Mouse (Mus musculus) NIH3T3 (cell line): ENCODE results near the gene Amhr2.

Experiments
- DNase-seq: peaks from one replicate; pipeline ENCODE4 v3.0.0-alpha.2; 2012; ENCODE audit warnings: low read depth

The Amhr2 gene

DNA sequence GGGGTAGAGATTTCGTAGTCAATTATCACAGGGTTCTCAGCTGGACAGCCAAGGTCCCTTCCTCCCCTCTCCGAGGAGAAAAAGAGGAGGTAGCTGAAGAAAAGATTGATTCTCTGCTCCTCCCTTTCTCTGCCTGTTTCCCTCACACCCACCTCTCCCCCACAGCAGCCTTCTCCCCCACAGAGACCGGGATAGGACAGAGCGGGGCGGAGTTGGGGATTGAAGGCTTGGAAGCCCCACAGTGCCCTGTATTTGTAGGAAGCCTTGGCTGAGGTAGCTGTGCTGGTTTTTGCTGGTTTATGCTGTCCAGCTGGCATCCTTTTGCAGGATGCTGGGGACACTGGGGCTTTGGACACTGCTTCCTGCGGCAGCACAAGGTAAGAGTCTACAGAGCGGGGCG is at the start of gene Amhr2:
Gene Amhr2 (plus strand): TSS at position 222 of the 400 bp plus-strand sequence.
- no peak for DNase-seq

DNA sequence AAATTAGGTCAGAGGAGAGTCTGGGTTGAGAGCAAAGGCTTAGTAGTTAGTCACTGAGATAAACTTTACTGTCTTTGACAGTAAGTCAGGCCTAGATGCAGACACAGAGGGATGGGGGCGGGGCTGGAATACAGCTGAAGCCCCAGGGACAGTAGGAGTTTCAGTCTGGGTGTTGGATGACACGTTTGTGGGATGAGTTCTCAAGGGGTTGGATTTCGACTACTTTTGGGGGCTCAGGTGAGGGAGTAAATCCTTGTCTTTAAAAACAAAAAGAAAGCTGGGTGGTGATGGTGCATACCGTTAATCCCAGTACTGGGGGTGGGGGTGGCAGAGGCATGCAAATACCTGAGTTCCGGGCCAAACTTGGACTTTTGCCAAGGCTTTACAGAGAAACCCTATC is 46.5 kb upstream of the Amhr2 start:
- no peak for DNase-seq

- no peak for DNase-seq
Measured at GRCm38 (mm10) chr15:102399229-102400221, 45.6 kb upstream of the Amhr2 start.

GRCm38 (mm10) chr15:102400476-102401045 is 44.6 kb upstream of the Amhr2 start:
- no peak for DNase-seq

- no peak for DNase-seq
Measured at GRCm38 (mm10) chr15:102401278-102401677, 43.9 kb upstream of the Amhr2 start.

- no peak for DNase-seq
Measured at GRCm38 (mm10) chr15:102402210-102402609, 43.0 kb upstream of the Amhr2 start.

DNA sequence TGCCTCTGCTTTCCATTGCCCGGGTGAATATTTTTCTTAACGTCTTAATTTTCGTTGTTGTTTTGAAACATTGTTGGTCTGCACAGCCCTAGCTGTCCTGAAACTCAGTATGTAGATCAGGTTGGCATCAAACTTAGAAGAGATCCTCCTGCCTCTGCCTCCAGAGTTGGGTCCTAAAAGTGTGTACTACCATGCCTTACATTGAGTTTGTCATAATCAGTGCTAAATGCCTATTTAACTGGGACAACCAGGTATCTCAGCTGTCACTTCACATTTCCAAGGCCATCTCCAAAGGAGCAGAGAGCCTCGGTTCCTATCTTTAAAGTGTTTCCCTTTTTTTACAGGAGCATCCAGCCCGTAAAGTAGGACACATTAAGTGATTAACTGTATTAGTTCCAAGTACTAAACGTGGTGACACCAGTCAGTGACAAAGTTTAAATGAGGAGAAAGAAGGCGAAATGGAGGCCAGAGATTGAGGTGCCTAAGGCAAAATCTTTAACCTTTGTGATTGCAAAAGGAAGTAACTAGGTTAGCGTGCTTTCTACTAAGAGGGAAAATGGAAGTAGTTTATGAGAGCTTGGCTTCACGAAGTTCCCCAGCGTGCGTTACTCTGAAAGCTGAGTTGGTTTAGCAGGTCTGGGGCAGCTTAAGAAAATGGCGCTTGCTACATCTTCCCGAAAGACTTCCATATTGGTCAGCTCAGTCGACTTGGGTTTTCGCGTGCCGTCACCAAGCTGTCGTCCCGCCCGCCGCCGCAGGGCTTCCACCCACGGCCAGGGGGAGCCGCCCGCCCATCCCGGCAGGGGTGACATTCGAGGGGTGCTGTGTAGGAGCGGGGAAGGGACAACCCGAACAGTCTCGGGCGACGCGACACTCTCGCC is 40.3 kb upstream of the Amhr2 start:
- no peak for DNase-seq

GRCm38 (mm10) chr15:102405489-102406195 is 39.5 kb upstream of the Amhr2 start, which contains the start of gene Sp1:
TSS of gene Sp1 (plus strand) at chr15:102406143.
- DNase-seq = peak; percentile 99

- peak; percentile 94 for DNase-seq
Measured at GRCm38 (mm10) chr15:102406196-102406911, 38.8 kb upstream of the Amhr2 start.

- DNase-seq = peak; percentile 45
Measured at GRCm38 (mm10) chr15:102406912-102407580, 38.1 kb upstream of the Amhr2 start.

DNA sequence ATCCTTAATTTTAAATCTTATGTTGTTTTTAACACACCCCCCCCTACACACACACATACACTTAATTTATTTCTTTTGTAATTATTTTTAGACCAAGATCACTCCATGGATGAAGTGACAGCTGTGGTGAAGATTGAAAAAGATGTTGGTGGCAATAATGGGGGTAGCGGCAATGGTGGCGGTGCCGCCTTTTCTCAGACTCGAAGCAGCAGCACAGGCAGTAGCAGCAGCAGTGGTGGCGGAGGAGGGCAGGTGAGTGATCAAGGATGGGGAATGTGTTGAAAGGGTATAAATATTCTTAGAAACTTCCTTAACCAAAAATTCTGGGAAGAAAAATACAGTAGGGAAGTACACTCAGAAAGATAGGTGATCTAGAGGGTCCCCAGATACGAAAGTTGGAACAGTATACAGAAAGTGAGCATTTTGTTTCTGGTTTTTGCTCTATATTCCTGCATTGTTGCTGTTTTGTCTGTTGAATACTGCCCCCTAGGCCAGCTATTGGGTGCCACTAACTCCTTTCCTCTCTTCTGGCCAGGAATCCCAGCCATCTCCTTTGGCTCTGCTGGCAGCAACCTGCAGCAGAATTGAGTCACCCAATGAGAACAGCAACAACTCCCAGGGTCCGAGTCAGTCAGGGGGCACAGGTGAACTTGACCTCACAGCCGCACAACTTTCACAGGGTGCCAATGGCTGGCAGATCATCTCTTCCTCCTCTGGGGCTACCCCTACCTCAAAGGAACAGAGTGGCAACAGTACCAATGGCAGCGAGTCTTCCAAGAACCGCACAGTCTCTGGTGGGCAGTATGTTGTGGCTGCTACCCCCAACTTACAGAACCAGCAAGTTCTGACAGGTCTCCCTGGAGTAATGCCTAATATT is 37.2 kb upstream of the Amhr2 start:
- DNase-seq = no peak

GRCm38 (mm10) chr15:102408558-102409130 is 36.5 kb upstream of the Amhr2 start:
- no peak for DNase-seq

- no peak for DNase-seq
Measured at GRCm38 (mm10) chr15:102409286-102409685, 35.9 kb upstream of the Amhr2 start.

- no peak for DNase-seq
Measured at GRCm38 (mm10) chr15:102411077-102411476, 34.1 kb upstream of the Amhr2 start.

DNA sequence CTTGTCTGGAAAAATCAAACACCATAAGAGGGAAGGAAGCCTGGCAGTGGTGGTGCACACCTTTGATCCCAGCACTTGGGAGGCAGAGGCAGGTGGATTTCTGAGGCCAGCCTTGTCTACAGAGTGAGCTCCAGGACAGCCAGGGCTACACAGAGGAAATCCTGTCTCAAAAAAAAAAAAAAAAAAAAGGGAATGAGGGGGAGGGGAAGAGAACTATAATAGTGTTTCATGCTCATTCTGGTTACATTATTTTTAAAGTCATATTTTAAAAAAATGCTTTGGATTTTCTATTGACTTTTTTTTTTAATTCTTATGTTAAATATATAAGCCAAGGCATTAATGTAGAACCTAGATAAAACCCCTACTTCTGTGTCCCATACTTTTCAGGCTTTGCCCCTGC is 31.5 kb upstream of the Amhr2 start:
- DNase-seq = no peak

DNA sequence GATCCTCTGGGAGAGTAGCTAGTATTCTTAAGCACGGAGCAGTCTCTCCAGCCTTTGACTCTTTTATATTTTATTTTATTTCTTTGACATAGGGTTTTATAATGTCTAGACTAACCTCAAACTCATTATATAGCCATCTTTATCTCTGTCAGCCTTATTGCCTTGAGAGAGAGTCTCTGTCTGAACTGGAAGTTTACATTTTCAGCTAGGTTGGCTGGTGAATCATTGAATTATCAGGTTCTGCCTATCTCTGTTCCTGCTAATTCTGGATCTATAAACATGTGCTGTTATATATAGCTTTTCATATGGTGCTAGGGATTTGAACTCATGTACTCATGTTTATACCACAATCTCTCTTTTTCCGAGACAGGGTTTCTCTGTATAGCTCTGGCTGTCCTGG is 27.6 kb upstream of the Amhr2 start:
- no peak for DNase-seq

GRCm38 (mm10) chr15:102420986-102421385 is 24.2 kb upstream of the Amhr2 start:
- DNase-seq = peak; percentile 54

GRCm38 (mm10) chr15:102421437-102421836 is 23.7 kb upstream of the Amhr2 start:
- DNase-seq = peak; percentile 88
